Mouse (Mus musculus) c-Kit-positive CD71-negative TER-119-negative erythroid progenitor cells, embryonic 14.5 days (primary cell): ENCODE results near the gene Iffo1.
A peak's percentile ranks its signal among the peaks of the same experiment; 100 is the strongest.

ENCODE experiments used
- DNase-seq: peaks from one replicate; pipeline ENCODE4 v3.0.0-alpha.2; 2013; ENCODE audit warnings: low read depth

The Iffo1 gene

DNA sequence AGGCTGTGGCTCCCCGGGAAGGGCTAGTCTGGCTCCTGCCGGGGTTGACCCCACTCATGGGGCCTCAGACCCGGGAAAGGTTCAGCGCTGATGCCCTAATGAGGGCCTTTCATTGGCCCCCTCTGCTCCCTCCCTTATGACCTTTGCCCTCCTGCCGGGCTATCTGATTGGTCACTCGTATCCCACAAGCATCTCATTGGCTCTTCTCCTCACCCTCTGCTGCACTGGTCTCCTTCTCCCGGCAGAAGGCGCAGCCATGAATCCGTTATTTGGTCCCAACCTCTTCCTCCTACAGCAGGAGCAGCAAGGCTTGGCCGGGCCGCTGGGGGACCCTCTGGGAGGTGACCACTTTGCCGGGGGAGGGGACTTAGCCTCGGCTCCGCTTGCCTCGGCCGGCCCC is at the start of gene Iffo1:
Gene Iffo1 (plus strand): TSS at position 241 of the 400 bp plus-strand sequence.
- peak; percentile 74 for DNase-seq

DNA sequence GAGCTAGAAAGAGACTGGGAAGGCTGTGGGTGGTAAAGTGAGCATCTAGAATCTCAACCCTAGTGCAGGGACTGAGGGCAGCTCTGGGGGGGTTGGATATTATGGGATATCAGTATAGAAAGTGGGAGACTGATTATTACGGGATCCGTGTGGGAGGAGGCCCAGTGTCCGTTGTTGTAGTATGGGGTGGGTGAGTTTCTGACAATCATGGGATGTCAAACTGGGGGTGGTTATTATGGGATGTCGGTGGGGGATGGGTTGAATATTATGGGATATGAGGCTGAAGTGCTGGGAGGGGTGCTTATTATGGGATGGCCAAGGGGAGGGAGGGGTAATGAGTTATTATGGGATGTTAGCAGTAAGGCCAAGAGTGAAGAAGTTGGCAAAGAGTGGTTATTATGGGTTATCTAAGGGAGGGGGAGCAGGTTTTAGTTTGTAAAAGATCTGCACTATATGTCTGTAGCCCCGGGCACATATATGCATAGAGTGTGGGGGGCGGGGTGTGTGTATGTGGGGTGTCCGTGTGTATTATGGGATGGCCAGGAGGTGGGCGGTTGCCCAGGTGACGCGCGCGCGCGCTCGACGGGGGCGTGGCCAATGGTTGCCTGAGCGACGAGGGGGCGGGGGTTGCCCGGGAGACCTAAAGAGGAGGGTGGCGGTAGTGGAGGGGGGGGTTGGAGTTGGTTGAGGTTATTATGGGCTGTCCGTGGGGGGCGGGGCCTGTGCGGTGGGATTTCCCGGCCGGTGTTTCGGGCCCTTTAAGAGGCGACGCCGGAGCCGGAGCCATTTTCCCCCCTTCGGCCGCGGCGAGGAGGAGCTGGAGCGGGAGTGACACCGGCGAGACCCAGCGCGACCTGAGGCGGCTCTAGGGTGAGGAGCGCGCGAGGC is 49.4 kb upstream of the Iffo1 start, which contains the start of gene Chd4:
Gene Chd4 (plus strand): TSS at position 591 of the 888 bp plus-strand sequence.
- DNase-seq, result peak; percentile 76

DNA sequence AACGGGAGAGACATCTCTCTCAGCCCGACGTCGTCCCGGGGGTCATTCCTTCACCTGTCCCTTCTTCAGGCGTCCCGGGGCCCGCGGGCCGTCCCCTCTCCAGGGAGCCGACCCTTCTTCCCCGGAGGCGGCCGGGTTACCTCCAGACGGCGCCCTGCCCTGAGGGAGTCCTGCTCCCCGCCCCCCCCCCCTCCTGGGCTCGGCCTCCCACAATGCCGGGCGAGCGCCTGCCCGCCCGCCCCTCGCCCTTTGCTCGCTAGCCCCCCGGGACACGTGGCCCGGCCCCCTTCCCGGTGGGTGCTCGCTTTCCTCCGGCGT is 48.8 kb upstream of the Iffo1 start:
- DNase-seq, result no peak

DNA sequence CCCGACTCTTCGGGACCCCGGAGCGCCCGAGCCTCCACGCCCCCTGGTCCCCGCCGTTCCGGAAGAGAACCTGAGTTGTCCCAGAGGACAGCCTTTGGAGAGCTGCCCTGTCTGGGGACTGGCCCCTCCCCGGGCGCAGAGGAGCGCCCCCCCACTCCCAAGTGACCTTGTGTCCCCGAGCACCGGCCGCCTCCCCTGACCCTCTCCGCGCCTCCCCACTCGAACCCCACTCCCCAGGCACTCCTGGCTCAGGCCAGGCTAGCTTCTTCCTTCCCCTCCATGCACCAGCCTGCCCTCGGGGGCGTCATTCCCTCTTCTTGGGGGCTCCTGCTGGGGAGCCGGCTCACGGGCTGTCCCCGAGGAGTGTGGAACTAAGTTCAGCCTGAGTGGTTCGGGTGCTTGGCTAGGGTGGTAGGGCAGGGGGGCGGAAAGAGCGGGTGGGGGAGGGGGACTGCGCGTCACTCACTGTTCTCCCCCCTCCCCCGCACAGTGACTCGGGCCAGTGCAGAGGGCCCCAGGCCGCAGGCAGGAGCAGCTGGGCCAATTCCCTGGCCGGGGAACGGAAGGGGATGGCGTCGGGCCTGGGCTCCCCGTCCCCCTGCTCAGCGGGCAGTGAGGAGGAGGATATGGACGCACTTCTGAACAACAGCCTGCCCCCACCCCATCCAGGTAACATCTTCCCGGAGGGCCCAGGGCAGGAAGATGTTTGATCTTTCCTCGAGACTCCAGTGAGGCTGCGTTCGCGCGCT is 48.3 kb upstream of the Iffo1 start:
- DNase-seq, result no peak

DNA sequence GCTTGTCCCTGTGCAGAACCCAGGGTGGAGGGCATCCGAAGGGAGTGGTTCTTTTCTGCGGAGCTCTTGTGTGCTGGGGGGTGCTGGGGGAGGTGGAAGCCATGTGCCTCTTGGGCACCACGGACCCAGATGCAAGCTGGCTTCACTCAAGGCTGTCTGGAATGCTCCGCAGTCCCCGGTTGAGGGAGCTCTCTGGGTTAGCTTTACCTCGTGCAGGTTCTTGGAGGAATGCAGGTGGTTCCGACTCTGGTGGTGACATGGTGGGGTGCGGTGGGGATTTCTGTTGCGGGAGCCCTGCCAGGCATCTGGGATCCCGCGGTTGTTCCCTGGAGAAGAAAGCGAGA is 47.7 kb upstream of the Iffo1 start:
- DNase-seq, result no peak

DNA sequence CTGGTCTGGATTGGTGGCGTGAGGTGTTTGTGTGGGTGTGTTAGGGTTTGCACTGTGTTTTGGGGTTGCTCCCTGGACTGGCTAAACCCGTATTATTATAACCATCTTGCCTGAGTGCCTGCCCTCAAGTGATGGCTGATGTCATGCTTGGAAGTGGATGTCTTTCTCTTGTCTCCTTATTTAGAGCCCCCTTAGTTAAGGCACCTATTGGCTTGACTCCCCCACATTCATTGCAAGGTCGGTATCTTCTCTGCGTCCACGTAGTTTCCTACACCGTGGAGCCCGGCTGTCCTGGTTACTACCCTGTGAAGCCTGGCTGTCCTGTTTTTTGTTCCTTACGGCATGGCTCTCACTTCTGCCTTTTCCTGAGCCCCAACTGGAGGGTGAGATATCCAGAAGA is 47.1 kb upstream of the Iffo1 start:
- DNase-seq, result no peak

DNA sequence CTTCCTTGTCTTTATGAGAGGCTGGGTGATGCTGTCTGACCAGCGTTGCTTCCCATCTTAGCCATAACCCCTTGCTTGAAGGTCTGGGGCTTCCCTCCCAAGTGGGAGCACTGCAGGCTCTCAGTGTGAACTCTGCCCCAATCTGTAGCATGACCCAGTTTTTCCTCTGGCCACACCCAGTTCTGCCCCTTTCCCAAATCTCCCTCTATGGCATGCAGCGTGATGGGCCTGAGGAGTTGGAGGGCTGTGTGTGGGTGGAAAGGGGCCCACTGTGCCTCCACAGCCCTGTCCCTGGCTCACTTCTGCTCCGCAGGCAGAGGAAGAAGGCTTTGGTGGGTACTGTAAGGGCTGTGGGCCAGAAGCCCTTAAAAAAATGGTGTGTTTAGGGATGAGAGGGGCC is 46.5 kb upstream of the Iffo1 start:
- no peak for DNase-seq

DNA sequence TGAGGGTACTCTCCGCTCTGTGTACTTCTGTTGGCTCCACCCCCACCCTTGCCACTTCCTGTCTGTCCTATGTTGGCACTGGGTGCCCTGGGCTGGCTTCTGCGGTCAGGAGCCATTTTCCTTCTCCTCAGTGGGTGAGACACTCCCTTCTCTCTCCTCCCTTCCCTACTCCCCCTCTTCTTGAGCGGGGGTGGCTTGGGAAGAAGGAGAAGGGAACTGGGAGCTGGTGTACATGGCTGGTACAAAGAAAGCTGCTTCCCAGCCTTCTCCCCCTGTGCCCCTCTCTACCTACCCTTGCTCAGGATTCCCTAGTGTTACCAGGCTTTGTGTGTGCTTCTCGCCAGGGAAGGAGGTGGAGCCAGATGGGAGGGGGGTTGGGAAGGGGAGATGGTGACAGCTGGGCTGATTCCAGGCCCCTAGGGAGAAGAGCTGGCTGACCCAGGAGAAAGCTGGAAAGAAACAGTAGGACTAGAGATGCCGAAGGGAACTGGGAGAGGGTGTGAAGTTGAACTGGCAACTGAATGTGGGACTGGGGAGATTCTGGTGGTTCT is 45.5 kb upstream of the Iffo1 start:
- no peak for DNase-seq

DNA sequence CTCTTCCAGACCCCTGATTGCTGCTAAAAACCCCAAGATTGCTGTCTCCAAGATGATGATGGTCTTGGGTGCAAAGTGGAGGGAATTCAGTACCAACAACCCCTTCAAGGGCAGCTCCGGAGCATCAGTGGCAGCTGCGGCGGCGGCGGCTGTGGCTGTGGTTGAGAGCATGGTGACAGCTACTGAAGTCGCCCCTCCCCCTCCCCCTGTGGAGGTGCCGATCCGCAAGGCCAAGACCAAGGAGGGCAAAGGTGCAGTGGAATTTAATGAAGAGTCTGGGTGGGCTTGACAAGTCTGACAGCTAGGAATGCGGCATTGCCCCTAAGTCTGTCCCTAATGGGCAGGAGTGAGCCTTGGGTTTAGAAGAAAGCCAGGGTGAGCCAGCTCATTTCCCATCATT is 43.6 kb upstream of the Iffo1 start:
- DNase-seq, result no peak

DNA sequence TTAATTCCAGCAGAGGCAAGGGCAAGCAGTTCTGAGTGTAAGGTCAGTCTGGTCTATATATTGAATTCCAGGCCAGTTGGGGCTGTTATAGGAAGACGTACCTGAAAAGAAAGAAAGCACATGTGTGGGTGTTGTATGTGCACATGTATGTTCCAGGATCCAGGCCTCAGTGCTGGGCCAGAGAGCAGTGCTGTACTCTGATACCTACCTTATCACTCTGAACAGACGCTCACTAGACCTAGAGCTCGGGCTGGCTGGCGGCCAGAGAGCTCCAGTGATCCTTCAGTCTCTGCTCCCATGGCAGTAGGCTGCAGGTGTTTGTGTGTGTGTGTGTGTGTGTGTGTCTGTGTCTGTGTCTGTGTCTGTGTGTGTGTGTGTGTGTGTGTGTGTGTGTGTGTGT is 40.8 kb upstream of the Iffo1 start:
- DNase-seq, result no peak

DNA sequence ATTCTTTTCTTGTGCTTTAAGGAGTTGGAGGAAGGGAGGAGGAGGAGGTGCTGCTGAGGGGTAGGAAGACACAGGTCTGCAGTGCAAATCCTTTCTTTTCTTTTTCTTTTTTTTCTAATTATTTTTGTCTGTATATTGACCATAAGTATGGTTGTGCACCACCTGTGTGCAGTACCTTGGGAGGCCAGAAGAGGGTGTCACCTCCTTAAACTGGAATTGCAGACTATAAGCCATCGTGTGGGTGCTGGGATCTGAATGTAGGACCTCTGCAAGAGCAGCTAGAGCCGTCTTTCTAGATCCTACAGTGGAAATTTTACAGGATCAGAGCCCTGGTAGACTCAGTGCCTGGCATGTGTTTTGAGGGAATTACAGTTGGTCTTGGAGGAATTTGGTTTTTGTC is 37.3 kb upstream of the Iffo1 start:
- no peak for DNase-seq

DNA sequence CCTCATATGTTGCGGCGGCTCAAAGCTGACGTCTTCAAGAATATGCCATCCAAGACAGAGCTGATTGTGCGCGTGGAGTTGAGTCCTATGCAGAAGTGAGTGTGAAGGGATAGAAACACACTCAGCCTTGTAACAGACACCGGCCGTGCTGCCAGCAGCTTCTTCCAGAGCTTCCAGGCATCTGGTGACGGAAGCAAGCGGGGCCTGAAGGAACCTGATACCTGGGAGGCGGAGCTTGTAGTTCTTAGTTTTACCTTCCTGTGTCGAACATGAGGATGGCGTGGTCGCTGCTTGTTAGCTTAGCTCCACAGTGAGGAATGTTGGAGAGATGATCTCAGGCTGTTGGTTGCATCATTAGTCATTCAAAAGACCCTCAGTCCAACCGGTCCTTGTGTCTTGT is 35.7 kb upstream of the Iffo1 start:
- DNase-seq, result no peak

DNA sequence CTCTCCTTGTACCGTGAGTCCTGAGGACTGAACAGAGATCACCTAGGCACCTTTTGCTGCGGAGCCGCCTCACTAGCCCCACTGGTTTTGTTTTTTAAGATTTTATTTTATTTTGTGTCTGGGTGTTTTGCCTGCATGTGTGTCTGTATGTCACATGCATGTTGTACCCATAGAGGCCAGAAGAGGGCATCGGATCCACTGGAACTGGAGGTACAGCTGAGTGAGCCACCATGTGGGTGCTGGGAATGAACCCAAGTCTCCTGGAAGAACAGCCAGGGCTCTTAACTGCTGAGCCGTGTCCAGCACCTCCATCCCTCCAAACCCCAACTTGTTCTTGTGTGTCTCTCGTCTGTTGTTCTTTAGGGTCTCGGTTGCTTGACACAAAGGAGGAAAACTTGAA is 34.1 kb upstream of the Iffo1 start:
- DNase-seq, result no peak

DNA sequence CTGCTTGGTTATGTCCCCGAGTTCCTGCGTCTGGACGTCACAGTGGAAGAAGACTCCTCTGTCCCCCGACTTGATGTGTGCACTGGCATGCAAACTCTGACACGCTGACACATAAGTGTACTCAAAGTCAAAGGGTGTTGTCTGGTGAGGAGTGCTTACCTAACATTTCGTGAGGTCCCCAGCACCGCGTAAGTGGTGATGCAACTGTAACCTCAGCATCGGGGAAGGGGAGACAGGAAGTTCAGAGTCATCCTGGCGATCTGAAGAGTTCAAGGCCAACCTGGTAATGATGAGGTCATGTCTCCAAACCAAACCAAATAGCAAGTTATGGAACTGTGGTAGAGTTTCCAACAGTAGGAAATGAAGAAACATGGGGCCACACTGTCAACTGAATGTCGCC is 32.5 kb upstream of the Iffo1 start:
- no peak for DNase-seq

DNA sequence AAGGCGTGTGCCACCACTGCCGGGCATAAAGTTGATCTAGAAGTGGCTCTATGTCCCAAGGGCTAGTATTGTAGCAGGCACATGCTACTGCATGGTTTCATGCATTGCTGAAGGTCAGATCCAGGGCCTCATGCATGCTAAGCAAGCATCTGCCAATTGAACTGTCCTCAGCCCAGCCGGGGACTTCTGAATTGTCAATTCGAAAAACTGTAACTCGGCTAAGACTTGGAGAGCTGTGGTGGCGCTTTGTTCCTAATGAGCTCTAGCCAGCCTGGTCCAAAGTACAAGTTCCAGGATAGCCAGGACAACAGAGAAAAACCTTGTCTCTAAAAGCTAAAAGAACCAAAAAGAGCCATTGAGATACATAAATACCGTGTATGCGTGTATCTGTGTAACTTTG is 25.7 kb upstream of the Iffo1 start:
- DNase-seq, result no peak

DNA sequence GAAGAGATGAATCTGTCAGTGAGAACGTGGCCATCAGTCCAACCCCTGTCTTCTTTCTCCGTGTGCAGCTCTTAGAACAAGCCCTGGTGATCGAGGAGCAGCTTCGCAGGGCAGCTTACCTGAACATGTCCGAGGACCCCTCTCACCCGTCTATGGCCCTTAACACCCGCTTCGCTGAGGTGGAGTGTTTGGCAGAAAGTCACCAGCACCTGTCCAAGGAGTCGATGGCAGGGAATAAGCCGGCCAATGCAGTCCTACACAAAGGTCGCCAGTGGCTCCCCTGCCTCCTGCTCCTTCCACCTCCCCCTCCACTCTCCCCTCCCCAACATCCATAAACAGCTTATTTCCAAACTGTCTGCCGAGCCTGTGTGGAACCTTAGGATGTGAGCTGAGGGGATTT is 16.3 kb upstream of the Iffo1 start:
- no peak for DNase-seq

DNA sequence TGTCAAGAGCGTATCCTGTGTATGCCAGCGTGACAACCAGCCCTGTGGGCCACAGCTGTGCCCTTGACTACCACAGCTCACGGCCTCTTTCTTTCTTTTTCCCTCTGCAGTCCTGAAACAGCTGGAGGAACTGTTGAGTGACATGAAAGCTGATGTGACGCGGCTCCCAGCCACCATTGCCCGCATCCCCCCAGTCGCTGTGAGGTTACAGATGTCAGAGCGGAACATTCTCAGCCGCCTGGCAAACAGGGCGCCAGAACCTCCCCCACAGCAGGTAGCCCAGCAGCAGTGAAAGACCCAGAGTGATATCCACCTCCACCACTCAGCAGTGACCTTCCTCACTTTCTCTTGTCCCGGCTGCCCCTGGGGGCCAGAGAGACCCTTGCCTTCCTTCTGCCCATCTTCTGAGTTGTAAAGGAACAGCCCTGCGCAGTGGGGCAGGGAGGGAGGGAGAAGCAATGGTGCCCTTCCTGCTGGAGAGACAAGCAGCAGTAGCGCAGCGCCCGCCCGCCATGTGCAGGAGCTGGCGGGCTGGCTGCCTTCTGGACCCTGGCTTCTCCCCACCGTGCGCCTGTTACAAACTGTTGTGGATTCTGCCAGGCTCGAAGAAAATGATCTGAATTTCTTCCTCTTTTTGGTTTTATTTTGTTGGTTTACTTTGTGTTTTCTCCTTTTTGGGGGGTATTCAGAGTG is 15.2 kb upstream of the Iffo1 start:
- DNase-seq, result no peak

DNA sequence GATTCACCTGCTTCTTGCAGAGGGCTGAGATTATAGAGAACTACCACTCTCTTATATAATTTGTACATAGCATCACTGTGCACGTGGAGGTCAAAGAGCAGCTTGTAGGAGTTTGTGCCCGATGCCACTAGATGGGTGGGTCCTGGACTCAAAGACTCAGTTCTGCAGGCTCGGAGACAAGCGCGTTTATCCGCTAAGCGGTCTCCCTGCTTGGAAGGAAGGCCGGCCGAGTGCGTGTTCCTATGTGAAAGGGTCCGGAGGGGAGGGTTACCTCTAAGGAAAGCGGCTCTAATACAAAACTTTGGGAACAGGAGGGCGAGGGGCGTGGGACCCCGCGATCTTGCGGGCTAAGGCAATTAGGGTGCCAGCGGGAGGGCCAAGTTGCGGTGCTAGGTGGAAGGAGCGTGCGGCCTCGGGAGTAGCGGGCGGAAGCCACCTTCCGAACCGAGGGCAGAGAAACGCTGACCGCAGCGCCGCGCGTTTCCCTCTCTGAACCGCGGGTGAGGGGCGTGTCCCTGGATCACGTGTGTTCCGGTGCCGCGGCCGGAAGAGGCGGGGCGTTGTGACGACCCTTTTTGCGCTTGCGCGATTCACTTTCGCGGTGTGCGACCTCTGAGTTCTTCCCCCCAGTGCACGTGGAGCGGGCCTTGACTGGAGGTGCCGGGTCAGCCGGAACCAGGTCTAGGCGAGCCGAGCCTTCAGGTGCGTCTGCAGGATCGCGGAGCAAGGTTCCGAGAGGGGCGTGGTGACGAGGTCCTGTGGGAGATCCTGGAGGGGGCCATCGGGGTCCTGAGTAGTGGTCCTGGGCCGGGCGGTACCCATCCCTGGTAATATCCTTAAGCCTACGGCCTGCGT is 13.5 kb upstream of the Iffo1 start, which contains the start of gene Nop2:
Gene Nop2 (plus strand): TSS at position 608 of the 855 bp plus-strand sequence.
- DNase-seq, result peak; percentile 92

DNA sequence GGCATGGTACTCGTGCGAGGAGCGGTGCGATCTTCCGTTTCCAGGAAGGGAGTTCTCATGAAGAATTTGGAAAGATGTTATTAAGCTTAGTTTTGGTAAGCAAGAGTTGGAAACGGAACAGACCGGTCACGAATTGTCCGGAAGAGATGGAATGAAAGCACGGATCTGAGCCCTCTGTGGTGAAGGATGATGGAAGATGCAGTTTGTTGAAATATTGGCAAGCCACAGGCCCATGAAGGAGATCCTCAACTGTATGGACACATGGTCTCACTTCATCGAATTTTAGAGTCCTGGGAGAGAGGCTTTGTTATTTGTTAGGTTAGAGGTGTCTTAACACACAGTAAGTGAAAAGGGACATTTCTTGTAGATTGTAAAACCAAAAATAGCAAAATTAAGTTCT is 12.6 kb upstream of the Iffo1 start:
- no peak for DNase-seq

DNA sequence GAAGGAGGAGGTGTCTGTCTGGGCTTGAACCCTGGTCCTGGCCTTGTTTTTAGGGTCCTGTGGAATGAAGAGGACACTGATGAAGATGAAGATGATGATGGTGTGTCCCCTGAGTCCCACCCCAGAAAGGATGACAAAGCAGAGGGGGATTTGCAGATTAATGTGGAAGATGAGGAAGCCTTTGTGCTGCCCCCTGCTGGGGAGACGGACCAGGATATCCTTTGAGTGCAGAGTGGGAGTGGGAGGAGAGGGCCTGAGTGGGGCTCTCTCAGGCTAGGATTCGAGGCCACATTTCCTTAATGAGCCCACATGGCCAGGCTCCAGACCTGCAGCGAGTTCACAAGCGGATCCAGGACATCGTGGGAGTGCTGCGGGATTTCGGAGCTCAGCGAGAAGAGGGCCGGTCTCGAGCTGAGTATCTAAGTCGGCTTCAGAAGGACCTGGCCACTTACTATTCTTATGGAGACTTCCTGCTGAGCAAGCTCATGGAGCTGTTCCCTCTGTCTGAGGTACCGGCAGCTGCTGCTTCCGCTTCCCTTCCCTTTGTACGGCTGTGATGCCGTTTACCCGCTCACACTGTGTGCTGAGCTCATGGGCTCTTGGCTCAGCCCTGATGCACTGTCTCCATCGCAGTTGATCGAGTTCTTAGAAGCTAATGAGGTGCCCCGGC is 7.9 kb upstream of the Iffo1 start:
- DNase-seq, result no peak

DNA sequence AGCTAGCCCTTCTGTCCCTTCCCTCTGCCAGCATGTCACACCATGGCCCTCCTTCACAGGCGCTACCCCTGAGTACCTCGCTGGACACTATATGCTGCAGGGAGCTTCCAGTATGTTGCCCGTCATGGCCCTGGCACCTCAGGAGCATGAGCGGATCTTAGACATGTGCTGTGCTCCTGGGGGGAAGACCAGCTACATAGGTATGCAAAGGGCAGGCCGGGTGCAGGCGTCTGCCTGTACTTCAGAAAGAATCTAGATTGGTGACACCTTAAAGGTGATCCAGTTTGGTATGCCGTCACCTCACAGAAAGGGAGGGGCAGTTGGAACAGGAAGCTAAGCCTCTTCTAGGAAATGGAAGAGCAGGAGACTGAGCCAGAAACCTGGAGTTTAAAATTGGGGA is 5.3 kb upstream of the Iffo1 start:
- no peak for DNase-seq
